Mouse (Mus musculus): ENCODE measurements around the gene 1700010B08Rik. TPM values are rescaled to one million over a fixed set of nuclear protein-coding genes. Genes with fewer than 3 reads are reported as not detected.

1700010B08Rik gene
- polyA plus RNA-seq, 1 experiment, result 430 TPM

GRCm38 (mm10) chr2:173748961-173749659 lies 29.9 kb downstream of the 1700010B08Rik start:
- peaks cover 2% of the 10 kb centered on the region; the same call in 1 of the 2 replicates for H3K4me1 ChIP-seq (ENCODE audit: control insufficient read depth, insufficient read depth, low read length)
- H3K27ac ChIP-seq (ENCODE audit: control insufficient read depth, insufficient read depth, low read depth, low read length), result no peak overlapping the region
- H3K4me3 ChIP-seq (ENCODE audit: control insufficient read depth, low read depth, low read length), result no peak overlapping the region
- H3K36me3 ChIP-seq (ENCODE audit: control insufficient read depth, insufficient read depth, low read length), result no peaks in the 10 kb centered on the region
- no peak for TF ChIP-seq CTCF (IDR thresholded peaks at IDR 0.05; ENCODE audit: control insufficient read depth, insufficient read depth, insufficient replicate concordance, low read depth, low read length)
- TF ChIP-seq POLR2A (IDR thresholded peaks at IDR 0.05; ENCODE audit: control insufficient read depth, low read depth, low read length), result no peak
- H3K27me3 ChIP-seq (ENCODE audit: control insufficient read depth, insufficient read depth, low read length), result no peaks in the 10 kb centered on the region

- TF ChIP-seq POLR2A (IDR thresholded peaks at IDR 0.05; ENCODE audit: control insufficient read depth, low read depth, low read length) (no peak), CTCF (IDR thresholded peaks at IDR 0.05; ENCODE audit: control insufficient read depth, insufficient read depth, insufficient replicate concordance, low read depth, low read length) (no peak)
- Histone ChIP-seq H3K4me1 (ENCODE audit: control insufficient read depth, insufficient read depth, low read length) (peaks cover 2% of the 10 kb centered on the region), H3K36me3 (ENCODE audit: control insufficient read depth, insufficient read depth, low read length) (no peaks in the 10 kb centered on the region), H3K27me3 (ENCODE audit: control insufficient read depth, insufficient read depth, low read length) (no peaks in the 10 kb centered on the region), H3K4me3 (ENCODE audit: control insufficient read depth, low read depth, low read length) (no peak overlapping the region), H3K27ac (ENCODE audit: control insufficient read depth, insufficient read depth, low read depth, low read length) (no peak overlapping the region)
These were observed 36.4 kb downstream of the 1700010B08Rik start for GRCm38 (mm10) chr2:173755433-173756144.

- H3K27ac ChIP-seq (ENCODE audit: control insufficient read depth, insufficient read depth, low read depth, low read length), result no peak overlapping the region
- H3K4me3 ChIP-seq (ENCODE audit: control insufficient read depth, low read depth, low read length), result no peak overlapping the region
- H3K27me3 ChIP-seq (ENCODE audit: control insufficient read depth, insufficient read depth, low read length), result no peaks in the 10 kb centered on the region
- TF ChIP-seq CTCF (IDR thresholded peaks at IDR 0.05; ENCODE audit: control insufficient read depth, insufficient read depth, insufficient replicate concordance, low read depth, low read length) (no peak), POLR2A (IDR thresholded peaks at IDR 0.05; ENCODE audit: control insufficient read depth, low read depth, low read length) (no peak)
- H3K36me3 ChIP-seq (ENCODE audit: control insufficient read depth, insufficient read depth, low read length), result no peaks in the 10 kb centered on the region
- peaks cover 2% of the 10 kb centered on the region for H3K4me1 ChIP-seq (ENCODE audit: control insufficient read depth, insufficient read depth, low read length)
These were observed 38.5 kb downstream of the 1700010B08Rik start for GRCm38 (mm10) chr2:173757624-173758155.

- H3K4me3 ChIP-seq (ENCODE audit: control insufficient read depth, low read depth, low read length), result no peak overlapping the region
- H3K36me3 ChIP-seq (ENCODE audit: control insufficient read depth, insufficient read depth, low read length), result 0 out of 2 replicates have a peak, but pooled peaks cover 2% of the 10 kb centered on the region
- H3K27me3 ChIP-seq (ENCODE audit: control insufficient read depth, insufficient read depth, low read length), result no peaks in the 10 kb centered on the region
- TF ChIP-seq CTCF (IDR thresholded peaks at IDR 0.05; ENCODE audit: control insufficient read depth, insufficient read depth, insufficient replicate concordance, low read depth, low read length), result no peak
- no peak for TF ChIP-seq POLR2A (IDR thresholded peaks at IDR 0.05; ENCODE audit: control insufficient read depth, low read depth, low read length)
- H3K27ac ChIP-seq (ENCODE audit: control insufficient read depth, insufficient read depth, low read depth, low read length), result no peak overlapping the region
- H3K4me1 ChIP-seq (ENCODE audit: control insufficient read depth, insufficient read depth, low read length), result peaks cover 2% of the 10 kb centered on the region
These were observed 41.4 kb downstream of the 1700010B08Rik start for GRCm38 (mm10) chr2:173760607-173761006.

- Histone ChIP-seq H3K27me3 (ENCODE audit: control insufficient read depth, insufficient read depth, low read length) (no peaks in the 10 kb centered on the region), H3K4me3 (ENCODE audit: control insufficient read depth, low read depth, low read length) (no peak overlapping the region), H3K4me1 (ENCODE audit: control insufficient read depth, insufficient read depth, low read length) (peaks cover 2% of the 10 kb centered on the region), H3K36me3 (ENCODE audit: control insufficient read depth, insufficient read depth, low read length) (0 out of 2 replicates have a peak, but pooled peaks cover 2% of the 10 kb centered on the region), H3K27ac (ENCODE audit: control insufficient read depth, insufficient read depth, low read depth, low read length) (no peak overlapping the region)
- TF ChIP-seq POLR2A (IDR thresholded peaks at IDR 0.05; ENCODE audit: control insufficient read depth, low read depth, low read length) (no peak), CTCF (IDR thresholded peaks at IDR 0.05; ENCODE audit: control insufficient read depth, insufficient read depth, insufficient replicate concordance, low read depth, low read length) (no peak)
These were observed 45.4 kb downstream of the 1700010B08Rik start for GRCm38 (mm10) chr2:173764629-173765028.

- Histone ChIP-seq H3K27me3 (ENCODE audit: control insufficient read depth, insufficient read depth, low read length) (no peaks in the 10 kb centered on the region), H3K4me3 (ENCODE audit: control insufficient read depth, low read depth, low read length) (no peak overlapping the region), H3K36me3 (ENCODE audit: control insufficient read depth, insufficient read depth, low read length) (0 out of 2 replicates have a peak, but pooled peaks cover 2% of the 10 kb centered on the region), H3K4me1 (ENCODE audit: control insufficient read depth, insufficient read depth, low read length) (no peaks in the 10 kb centered on the region), H3K27ac (ENCODE audit: control insufficient read depth, insufficient read depth, low read depth, low read length) (no peak overlapping the region)
- TF ChIP-seq POLR2A (IDR thresholded peaks at IDR 0.05; ENCODE audit: control insufficient read depth, low read depth, low read length) (no peak), CTCF (IDR thresholded peaks at IDR 0.05; ENCODE audit: control insufficient read depth, insufficient read depth, insufficient replicate concordance, low read depth, low read length) (no peak)
These were observed 48.9 kb downstream of the 1700010B08Rik start for GRCm38 (mm10) chr2:173767959-173768595.

GRCm38 (mm10) chr2:173769183-173769582 lies 50.0 kb downstream of the 1700010B08Rik start:
- no peak overlapping the region for H3K4me3 ChIP-seq (ENCODE audit: control insufficient read depth, low read depth, low read length)
- H3K27ac ChIP-seq (ENCODE audit: control insufficient read depth, insufficient read depth, low read depth, low read length), result no peak overlapping the region
- TF ChIP-seq POLR2A (IDR thresholded peaks at IDR 0.05; ENCODE audit: control insufficient read depth, low read depth, low read length) (no peak), CTCF (IDR thresholded peaks at IDR 0.05; ENCODE audit: control insufficient read depth, insufficient read depth, insufficient replicate concordance, low read depth, low read length) (no peak)
- H3K36me3 ChIP-seq (ENCODE audit: control insufficient read depth, insufficient read depth, low read length), result 0 out of 2 replicates have a peak, but pooled peaks cover 2% of the 10 kb centered on the region
- H3K4me1 ChIP-seq (ENCODE audit: control insufficient read depth, insufficient read depth, low read length), result no peaks in the 10 kb centered on the region
- H3K27me3 ChIP-seq (ENCODE audit: control insufficient read depth, insufficient read depth, low read length), result no peaks in the 10 kb centered on the region

All from testis, adult 2 months (tissue).